Mouse (Mus musculus): ENCODE data around the gene Lrrc8d.

DNA sequence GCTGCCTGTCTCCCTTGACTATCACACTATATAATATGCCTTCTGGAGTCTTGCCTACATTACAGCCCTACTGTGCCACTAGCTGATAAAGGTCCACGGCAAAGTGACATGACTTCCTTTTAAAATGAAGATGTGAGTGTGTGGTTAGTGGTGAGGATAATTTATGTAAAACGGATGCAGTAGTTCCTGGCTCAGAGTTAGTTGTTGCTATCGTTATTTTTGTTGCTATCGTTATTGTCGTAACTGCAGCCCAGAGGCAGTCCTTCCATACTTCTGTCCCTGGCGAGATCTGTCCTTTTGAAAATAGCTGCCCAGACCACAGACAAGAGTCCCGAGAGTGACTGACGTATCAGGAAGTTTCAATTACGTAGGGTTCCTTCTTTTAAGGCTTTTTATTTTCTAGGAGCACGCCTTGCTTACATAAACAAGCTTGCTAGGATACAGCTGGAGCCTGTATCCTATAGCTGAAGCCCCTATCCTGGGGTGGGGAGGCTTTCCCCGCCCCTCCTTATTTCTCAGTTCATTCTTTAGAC lies 18.4 kb downstream of the Lrrc8d start:
- TF ChIP-seq CTCF (IDR thresholded peaks at IDR 0.05; ENCODE audit: low read depth, low read length) (no peak), POLR2A (IDR thresholded peaks at IDR 0.05; ENCODE audit: extremely low read depth, insufficient read depth, low read length) (no peak)
